Mouse (Mus musculus) urinary bladder, postnatal 4 days (tissue): Measurements from ENCODE around the gene Gsdme.

Source experiments
- DNase-seq, 2 experiments: peaks; one replicate each; pipeline ENCODE4 v3.0.0; 2021 to 2022; ENCODE audit warnings: low spot score in 2 of 2

The Gsdme gene

DNA sequence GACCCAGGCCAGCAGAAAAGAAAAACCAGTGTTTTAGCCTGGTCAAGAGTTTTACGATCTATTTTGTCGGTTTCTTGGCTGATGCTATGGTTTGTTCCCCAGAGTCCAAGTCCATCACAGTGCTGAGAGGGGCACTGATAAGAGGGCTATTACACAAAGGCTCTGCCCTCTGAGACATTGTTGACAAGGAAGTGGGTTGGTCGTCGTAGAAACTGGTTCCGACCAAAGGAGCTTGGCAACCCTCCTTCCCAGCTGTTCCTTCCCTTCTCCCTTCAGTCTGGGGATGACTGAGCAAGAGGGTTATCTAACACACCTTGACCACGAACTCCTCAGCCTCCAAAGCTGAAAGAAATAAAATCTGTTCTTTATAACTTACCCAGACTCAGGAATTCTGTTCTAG lies at the start of gene Gsdme:
Gene Gsdme (minus strand): TSS at position 193 of the 400 bp plus-strand sequence.
- no peak for DNase-seq

DNA sequence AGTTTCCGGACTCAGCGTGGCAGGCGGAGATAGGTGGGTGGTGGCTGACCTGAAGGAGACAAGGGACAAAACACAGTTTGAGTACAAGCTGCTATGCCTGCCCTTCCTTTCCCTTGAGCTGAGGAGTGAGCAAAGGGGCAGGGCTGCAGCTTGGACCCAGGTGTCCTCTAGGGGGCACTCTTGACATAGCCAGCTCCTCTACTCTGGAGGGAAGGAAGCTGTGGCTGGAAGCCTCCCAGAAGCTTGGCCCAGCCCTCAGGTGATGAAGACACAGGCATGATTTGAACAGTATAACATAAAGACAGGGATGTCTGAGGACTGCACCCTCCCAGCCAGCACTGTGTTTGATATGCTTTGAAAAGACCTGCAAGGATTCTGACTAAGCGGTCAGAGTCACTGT lies 49.0 kb upstream of the Gsdme start:
- DNase-seq = peak; percentile 55 to 74

DNA sequence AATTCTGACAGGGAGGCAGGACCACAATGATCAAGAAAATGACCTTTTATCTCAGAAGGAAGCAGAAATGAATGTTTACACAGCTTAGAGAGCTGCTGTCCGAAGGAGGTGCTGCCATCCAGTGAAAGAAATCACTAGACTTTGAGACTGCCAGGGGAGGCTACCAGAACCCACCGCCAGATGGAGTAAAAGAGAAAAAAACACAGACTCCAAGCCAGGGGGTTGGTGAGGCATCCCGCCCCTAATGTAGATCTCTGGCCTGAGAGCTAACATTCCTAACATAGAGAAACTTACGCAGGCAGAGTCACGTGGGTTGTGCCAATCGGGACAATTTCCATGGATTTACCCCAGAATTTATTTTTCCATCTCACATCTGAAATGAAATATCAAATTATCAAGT lies 45.4 kb upstream of the Gsdme start:
- peak in 1 of 2 experiments; percentile 32 for DNase-seq

DNA sequence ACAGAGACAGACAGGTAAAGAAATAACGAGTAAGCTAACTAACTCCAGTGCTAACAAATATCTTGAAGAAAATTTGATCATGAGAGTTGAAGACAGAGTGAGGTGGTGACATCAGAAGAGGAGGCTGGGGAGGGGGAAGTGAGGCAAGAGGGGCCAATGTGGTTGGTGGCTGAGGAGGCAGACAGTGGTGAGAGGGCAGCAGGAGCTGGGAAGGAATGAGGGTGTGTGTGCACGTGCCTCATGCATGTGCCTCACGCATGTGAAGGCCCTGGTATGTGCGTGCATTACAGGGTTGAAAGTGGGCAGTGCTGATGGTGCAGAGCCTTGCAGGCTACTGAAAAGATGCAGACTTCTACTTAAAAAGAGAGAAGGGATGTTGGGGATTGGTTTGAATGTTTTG lies 43.0 kb upstream of the Gsdme start:
- no peak for DNase-seq

DNA sequence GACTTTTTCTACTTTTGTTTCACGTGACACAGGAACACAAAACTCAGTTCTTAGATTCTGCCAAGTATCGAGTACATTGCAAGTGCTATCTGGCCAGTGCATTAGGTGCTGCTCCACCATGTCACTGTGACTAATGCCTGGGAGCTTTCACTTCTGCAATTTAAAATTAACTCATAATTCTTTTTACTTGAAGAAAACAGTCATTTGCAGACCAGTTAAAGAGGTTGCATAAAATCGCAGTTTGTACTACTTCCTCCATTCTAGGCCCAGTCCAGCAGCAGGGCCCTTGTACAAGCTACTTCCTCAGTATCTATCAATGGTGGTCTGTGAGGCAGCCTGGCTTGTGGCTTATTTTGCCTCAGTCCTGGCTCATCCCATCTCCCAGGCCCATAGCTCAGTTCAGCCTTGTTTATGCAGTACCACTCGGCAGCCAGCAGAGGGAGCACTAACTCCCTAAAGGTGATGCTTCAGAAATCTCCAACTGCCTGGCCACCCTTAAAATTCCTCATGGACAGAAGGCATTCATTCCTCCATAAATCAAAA lies 41.4 kb upstream of the Gsdme start:
- peak; percentile 63 to 87 for DNase-seq

DNA sequence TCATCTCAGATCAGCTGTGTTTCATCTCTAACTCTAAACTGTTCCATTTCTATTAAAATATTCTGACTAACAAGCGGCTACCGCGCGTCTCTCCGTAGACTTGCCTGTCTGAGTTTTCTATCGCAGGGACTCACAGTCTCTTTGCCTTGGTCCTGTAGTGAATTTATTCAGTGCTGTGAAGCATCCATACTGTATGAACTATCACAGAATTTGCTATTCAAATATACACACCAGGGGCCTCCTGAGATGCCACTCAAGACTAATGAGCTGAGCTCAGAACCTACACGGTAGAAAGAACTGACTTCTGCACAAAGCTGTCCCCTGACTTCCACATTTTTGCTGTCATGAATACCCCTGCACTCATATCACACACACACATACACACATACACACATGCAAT lies 37.5 kb upstream of the Gsdme start:
- DNase-seq = no peak

DNA sequence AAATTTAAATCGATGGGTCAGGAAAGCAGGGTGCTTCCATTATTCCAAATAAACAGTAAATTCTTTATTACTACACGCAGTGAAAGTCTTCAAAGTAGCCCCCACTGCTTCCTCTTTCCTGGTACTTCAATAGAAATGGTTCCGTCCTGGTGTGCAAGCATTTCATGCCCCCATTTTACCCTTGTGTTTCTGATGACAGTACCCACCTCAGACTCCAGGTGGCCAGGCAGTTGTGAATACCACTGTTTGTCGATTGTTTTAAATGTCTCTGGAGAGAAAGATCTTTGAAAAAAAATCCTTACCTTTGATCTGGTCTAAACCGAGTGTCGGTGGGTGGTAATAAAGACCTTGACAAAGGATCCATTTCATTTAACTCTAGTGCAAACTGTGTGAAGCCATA lies 37.0 kb upstream of the Gsdme start:
- DNase-seq = no peak

DNA sequence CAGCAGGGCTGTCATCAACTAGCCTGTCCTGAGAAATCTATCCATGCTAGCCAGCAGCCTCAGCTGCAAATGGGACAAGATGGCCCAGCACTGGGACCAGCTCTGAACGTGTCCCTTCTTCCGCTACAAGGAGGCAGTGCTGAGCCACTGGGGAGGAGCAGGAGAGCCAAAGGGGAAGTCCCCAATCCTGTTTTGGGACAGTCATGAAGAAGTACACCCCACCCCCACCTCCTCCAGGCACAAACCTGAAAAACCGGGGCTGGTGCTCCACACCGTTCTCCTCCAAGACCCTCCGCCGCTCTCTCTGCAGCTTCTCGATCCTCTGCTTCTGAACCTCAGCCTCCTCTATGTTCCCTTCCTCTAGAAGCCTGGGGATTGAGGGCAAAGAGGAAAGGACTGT lies 35.4 kb upstream of the Gsdme start:
- no peak for DNase-seq

DNA sequence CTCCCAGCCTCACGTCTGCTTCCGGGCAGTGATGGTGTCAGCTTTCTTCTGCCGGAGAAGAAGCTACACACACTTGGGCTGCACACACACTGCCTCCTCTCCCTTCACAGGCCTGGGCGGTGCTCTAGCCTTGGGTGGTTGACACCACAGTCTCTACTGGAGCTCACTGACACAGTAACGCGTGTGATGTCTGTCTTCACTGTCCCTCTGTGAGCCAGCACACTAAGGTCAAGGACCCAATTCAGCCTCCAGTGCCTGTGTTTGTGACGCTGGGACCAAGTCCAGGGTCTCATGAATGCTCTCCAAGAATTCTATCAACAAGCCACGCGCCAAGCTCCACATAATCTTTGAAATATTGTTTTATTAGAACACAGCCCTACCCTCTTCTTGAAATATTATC lies 34.0 kb upstream of the Gsdme start:
- no peak for DNase-seq

DNA sequence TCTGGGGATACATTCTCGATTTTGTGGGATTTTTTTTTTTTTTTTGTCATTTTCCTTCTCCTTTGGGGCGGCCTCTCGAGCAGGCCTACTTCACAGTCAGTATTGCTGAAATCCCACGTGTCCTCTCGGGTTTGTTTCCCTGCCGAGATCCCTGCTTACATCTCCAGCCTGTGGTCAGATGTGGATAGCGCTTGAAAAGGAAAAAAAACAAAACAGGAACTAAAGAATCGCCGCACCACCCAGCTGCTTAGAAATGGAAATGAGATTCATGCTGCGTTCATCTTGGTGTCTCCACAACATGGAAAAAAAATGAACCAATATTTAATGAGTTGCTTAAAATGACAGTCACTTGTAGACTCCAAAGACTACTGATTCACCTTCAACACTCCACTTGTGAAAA lies 31.5 kb upstream of the Gsdme start:
- no peak for DNase-seq

DNA sequence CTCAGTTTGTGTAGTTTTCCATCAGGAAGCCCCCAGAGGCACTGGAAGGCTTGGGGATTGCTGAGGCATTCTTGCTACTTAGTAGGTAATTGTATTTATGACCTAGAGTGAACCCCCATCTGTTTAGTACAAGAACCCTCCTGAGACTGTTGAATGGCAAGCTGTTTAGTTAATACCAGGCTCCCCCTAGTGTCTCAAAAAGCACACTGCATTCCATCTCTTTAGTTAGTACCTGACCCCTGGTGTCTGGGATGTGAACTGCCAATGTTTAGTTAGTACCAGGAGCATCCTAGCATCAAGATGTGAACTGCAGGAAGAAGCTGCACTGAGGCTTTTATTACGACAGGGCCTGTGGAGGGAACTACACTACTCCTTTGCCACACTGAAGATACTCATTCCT lies 30.5 kb upstream of the Gsdme start:
- peak in 1 of 2 experiments; percentile 22 for DNase-seq

DNA sequence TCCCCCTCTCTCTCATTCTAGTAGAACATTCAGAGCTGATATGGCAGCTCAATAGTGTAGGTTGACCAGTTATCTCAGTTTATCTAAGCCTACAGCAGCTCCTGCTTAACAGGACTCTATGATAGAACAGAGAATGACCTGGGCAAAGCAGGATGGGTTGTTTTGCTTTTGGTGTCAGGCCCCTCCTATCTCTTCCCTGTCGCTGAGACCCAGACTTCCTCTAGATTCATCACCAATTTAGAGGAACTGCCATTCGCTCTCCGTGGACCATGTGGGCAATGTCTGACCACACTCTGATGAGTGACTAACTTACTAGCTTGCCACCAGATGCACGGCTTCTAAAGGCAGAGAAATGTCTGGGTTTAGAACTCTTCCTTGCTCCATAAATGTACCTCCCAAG lies 28.0 kb upstream of the Gsdme start:
- DNase-seq = no peak

DNA sequence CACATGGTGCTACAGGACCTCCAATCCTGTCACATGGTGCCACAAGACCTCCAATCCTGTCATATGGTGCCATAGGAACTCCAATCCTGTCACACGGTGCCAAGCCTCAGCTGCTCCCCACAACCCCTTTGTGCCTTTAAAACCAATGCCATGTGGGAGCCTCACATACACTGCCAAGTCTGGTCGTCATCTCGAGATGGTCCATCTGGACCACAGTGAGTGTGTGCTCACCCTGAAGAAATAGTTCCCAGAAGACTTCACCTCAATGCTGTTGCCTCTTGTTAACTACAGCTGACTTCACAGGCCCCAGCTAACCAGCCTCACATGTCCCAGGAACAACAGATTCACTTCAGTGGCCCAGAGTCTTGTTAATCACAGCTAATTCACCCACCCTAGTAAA lies 23.2 kb upstream of the Gsdme start:
- DNase-seq = no peak

DNA sequence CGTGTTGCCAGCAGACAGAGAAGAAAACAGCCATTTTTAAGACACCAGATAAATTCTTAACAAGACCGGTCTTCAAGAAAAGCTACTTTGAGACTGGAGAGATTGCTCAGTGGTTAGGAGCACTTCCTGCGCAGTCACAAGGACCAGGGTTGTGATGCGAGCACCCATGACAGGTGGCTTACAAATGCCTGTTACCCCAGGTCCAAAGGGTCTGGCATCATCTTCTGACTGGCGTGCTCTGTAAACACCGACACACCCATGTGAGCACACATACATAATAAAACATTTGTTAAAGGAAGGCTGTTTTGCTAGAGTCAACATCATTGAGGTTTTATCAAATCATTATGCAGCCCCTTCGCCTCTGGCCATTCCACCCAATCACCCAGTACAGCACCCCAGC lies 16.0 kb upstream of the Gsdme start:
- no peak for DNase-seq

DNA sequence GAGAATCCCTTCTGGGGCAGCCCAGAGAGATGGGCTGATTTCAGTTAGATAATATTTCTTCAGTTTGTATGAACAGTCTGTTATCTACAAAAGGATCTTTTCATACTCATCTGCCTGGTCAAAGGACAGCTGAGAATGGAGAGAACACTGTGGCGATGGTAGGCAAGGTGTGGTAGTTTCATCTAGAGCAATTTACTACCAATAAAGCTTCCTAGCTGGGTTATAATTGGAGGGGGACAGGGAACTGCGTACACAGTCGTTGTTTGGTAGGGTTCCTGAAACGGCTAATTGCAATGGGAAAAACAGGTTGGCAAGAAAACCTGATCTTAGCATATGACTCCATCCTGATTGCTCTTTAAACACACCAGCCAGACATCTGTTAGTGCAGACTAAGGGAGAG lies 10.3 kb upstream of the Gsdme start:
- no peak for DNase-seq

DNA sequence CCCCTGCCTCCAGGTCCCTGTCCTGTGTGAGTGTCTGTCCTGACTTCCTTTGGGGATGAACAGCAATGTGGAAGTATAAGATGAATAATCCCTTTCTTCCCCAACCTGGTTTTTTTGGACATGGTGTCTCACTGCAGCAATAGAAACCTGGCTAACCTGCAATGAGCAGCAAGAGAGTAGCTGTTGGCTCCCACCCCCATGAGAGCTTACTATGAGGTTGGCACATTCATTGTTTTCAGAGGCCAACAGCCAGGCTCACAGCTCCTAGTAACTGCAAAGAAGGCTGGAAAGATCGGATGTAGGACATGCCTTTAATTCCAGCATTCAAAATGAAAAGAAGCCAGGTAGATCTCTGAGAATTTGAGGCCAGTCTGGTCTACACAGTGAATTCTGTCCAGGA lies 9.8 kb upstream of the Gsdme start:
- DNase-seq = no peak

DNA sequence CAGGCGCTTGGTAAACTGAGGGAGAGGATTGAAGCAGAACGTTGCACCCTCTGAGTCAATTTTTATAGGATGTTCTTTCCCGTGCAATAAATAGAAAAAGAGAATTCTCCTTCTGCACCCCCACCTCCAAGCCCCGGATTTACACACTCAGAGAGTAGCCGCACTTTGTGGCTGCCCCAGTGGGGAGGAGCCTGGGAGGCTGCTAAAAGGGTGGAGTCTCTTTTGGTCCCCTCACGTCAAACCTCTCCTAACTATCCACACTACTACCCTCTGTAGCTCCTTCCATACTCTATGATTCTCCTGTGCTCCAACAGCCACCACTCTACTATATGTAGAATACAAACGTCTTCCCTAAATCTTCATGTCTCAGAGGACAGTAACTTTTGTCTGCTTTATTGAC lies 1.4 kb downstream of the Gsdme start:
- DNase-seq = no peak

DNA sequence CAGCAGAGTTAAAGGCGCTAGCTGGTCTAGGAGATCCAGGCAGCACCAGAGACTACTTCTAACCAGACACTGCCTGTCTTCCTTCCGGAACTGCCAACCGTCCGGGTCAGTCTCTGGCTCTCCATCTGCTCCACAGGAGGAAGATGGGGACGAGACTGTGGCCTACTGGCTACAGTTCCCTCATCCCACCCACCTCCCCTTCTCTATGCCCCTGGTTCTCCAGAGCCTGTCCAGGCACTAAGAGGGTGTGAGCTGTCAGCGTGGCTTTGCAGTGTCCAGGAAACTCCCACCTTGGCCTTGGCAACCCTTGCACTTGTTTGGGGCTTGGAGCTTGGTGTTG lies 1.8 kb downstream of the Gsdme start:
- DNase-seq = no peak

DNA sequence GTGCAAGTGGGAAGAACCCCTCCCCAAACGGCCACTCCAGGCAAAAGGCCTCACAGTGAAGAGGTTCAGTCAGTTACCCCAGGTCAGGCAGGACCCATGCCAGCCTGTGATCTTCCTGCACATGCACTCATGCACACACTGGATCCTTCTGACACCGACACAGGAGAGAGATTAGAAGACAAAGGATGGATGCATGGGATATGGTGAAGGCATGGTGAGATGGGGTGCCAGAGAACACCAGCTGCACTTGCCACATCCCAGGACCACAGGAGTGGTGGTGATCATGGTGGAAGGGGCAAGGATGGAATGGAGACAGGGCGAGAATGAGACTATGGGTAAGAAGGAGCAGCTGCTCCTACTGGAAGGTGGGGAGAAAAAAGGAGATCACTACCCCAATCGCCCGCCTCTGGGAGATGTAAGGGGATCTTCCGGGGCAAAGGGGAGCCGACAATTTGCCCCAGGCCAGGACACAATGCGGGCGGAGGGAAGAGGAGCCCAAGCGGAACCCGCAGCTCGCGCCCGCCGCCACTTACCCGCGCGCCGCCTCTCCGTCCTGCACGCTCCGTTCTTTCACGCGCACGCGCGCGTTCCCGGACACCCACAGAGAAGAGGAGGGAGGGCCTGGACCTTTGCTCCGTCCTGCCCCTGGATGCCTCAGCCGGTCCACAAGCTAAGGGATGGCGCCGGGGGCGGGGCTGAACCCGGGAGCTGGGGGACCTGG lies 2.3 kb downstream of the Gsdme start:
- peak; percentile 80 to 87 for DNase-seq

DNA sequence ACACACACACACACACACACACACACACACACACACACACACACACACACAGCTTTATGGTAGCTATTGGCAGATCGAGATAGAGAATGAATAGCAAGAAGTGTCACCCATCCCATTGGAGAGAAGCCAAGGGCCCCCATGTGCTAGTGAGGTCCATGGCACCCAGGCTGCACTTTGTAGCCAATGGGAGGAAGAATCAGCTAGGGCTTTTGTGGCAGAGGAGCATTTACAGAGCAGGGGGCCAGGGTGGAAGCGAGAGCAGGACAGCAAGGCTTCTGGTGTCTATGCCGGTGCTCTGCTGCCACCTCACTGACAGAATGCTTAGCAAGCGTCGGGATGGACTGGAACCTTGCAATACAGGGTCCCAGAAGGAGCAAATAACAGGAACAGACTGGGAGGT lies 8.3 kb downstream of the Gsdme start:
- peak in 1 of 2 experiments; percentile 47 for DNase-seq

DNA sequence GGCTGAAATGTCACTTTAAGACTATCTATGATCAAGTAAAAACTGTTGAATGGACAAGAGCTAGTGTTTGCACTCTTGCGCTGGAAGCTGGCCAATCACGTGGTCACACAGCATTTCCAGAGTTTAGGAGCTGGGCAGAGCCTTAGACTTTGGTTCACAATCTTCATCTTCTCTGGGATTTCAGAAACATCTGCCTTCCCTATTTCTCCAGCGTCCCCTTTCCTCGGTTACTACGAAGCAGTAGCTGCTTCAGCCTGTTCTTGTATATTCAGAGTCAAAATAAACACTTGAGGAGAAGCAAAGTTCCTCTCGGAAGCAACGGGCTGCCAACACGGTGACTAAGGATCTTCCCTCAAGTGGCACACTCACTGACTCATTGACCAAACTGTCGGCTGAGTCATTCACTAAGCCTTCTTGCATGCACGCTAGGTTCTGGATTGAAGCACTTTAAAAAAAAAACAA lies 8.9 kb downstream of the Gsdme start:
- DNase-seq = peak in 1 of 2 experiments; percentile 26

DNA sequence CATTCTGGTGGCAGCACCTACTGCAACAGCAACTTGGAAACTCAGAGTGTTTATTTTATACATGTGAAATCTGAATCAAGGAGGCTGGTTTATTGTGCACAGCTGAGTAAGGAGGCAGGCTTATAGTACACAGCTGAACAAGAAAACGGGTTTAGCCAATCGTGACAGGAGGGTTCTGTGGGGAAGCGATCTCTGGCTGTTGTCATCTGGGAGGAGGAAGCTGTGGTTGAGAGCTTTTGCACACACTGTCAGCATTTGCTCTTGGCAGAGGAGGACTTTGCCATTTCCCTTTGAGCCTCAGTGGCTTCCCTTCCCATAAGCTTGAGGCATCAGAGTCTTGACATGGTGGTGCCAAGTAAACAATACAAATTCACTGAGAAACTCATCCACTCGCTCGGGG lies 11.0 kb downstream of the Gsdme start:
- peak in 1 of 2 experiments; percentile 44 for DNase-seq

DNA sequence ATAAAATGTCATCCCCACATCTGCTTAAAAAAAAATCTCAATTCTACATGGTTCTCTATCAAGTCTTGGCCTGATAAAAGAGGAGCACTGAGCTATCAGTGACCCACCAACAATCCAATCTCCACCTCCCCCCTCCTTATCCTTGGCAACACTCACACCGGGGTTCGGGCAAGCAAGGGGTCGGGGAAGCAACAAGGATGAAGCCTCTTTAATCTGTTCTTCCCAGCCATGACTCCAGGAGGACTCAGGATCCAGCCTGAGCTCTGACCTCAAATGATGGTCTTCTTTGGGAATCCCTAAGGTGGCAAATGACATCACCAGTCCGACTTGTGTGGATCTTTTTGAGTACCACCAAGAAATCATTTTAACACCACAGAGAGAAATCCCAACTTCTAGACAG lies 15.9 kb downstream of the Gsdme start:
- DNase-seq = peak in 1 of 2 experiments; percentile 54

DNA sequence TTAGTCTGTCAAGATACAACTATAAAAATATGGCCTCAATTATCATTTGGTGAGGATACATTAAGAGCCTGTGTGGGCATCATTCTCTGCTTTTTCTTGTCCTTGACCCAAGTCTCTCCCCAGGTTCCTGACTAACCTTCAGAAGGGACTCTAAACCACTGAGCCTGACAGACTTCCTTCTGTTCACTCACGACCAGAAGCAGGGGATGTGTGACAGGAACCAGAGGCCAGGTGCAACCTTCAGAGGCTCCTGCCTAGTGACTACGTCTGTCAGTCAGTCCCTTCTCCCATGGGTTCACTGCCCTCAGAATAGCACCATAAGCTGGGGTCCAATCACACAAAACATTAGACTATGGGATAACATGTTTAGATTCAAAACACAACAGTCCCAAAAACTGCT lies 16.3 kb downstream of the Gsdme start:
- DNase-seq = peak in 1 of 2 experiments; percentile 42
